In the genomic region with DNA sequence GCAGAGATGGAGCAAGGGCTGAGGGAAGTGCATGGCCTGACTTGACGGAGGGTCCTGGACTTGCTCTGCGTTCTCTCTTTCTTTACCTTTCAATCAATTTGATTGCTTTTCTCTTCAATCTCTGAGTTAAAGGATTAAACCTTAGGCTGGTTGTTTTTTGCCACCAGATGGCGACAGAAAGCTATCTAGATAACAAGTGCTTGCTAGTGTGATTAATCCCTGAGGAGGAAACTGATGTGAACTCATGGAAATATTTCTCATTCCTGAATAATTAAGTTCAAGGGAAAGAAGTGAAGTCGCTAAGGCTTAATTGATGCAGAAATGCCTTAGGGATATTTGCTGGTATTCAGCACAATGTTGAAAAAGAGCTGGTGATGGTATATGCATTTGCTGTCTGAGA, we compare ENCODE assay signal across 8 mouse cellular contexts. TPM values are rescaled to one million over a fixed set of nuclear protein-coding genes. Genes with fewer than 3 reads are reported as not detected.
A peak's percentile ranks its signal among the peaks of the same experiment; 100 is the strongest.
DNase-seq lines count a peak whose midpoint lies in the region; ATAC-seq and TF ChIP-seq lines count a peak whose summit lies in the region.

No protein-coding gene starts in this region.

- no peaks in the 10 kb centered on the region for H3K36me3 ChIP-seq in embryonic facial prominence, embryonic 14.5 days (ENCODE audit: control insufficient read depth, insufficient read depth, low read length)

- H3K4me1 ChIP-seq in embryonic facial prominence, embryonic 14.5 days (ENCODE audit: control insufficient read depth, insufficient read depth, low read length), result no peaks in the 10 kb centered on the region

- no peak overlapping the region for H3K9ac ChIP-seq in embryonic facial prominence, embryonic 14.5 days (ENCODE audit: low read depth, low read length)

- no peak overlapping the region for H3K4me2 ChIP-seq in embryonic facial prominence, embryonic 14.5 days (ENCODE audit: low read depth, low read length)

- no peak for ATAC-seq in embryonic facial prominence, embryonic 14.5 days (ENCODE audit: low read depth)

- peak; percentile 31 for DNase-seq in gastrocnemius, adult 2 months
- no peak for DNase-seq in gastrocnemius, adult 8-10 months (ENCODE audit: low spot score in 2 of 2)
- peak; percentile 59 for DNase-seq in A20 (ENCODE audit: low read depth, low spot score)
- peak; percentile 73 for DNase-seq in adrenal gland, postnatal 10 days
- peak; percentile 82 for DNase-seq in embryonic facial prominence, embryonic 14.5 days (ENCODE audit: low spot score)
- DNase-seq in kidney, postnatal 4 days, result peak; percentile 71 to 72
- peak; percentile 71 for DNase-seq in lung, postnatal 14 days
- peak; percentile 31 for DNase-seq in thymus, postnatal 25 days

- intact Hi-C loops in gastrocnemius, adult 2 months (cut with DNase I), result loop anchor here (5.0 to 10.0 kb wide), 2 partner anchors 92 to 144 kb away; no protein-coding TSS in a partner anchor

- 4% methylated on average over 4 of the region's 4 CpGs for WGBS in embryonic facial prominence, embryonic 14.5 days

- H3K27me3 ChIP-seq in embryonic facial prominence, embryonic 14.5 days (replicated peaks; ENCODE audit: control insufficient read depth, insufficient read depth, low read length), result no peaks in the 10 kb centered on the region

- no peak overlapping the region for H3K4me3 ChIP-seq in gastrocnemius, adult 2 months
- no peak overlapping the region for H3K4me3 ChIP-seq in embryonic facial prominence, embryonic 14.5 days (ENCODE audit: low read depth, low read length)

- peak; percentile 79 for TF ChIP-seq CTCF in gastrocnemius, adult 2 months (IDR thresholded peaks at IDR 0.05)

- no peak overlapping the region for H3K27ac ChIP-seq in gastrocnemius, adult 2 months
- no peak overlapping the region for H3K27ac ChIP-seq in embryonic facial prominence, embryonic 14.5 days (replicated peaks; ENCODE audit: low read depth, low read length)

- H3K9me3 ChIP-seq in embryonic facial prominence, embryonic 14.5 days (ENCODE audit: control insufficient read depth, low read length), result no peaks in the 10 kb centered on the region

RNA-seq across cellular contexts. Expression of a gene that starts 17.7 kb away (rescaled TPM):
- under 1 TPM; 0.20 TPM for total RNA-seq in gastrocnemius, adult 2 months (2021)
- total RNA-seq in gastrocnemius, adult 8-10 months (2022), result not detected
- 1 to 10 TPM; 1.5 to 1.7 TPM for total RNA-seq in adrenal gland, postnatal 10 days (2021)
- polyA plus RNA-seq in embryonic facial prominence, embryonic 14.5 days (2014; fragmentation: Nextera tagmentation; extraction: Ambion mirVana), result 2.1 and 2.2 TPM in 2 replicates

RNA-seq across cellular contexts. Expression of a gene that starts 55.7 kb away (rescaled TPM):
- total RNA-seq in gastrocnemius, adult 2 months (2021), result not detected
- total RNA-seq in gastrocnemius, adult 8-10 months (2022), result not detected
- under 1 TPM in 1 of 2 experiments, not detected in 1; 0.42 TPM for total RNA-seq in adrenal gland, postnatal 10 days (2021)
- polyA plus RNA-seq in embryonic facial prominence, embryonic 14.5 days (2014; fragmentation: Nextera tagmentation; extraction: Ambion mirVana), result 20.0 and 22.8 TPM in 2 replicates

Comparison
In these comparisons a context has a peak if more than half of its experiments do, and no peak if none do; other contexts are left out.
1. DNase-seq: peak in gastrocnemius, adult 2 months (single experiment), A20 (single experiment), adrenal gland, postnatal 10 days (single experiment), embryonic facial prominence, embryonic 14.5 days (single experiment), kidney, postnatal 4 days (2 of 2), lung, postnatal 14 days (single experiment) and thymus, postnatal 25 days (single experiment); none in gastrocnemius, adult 8-10 months (0 of 2).